Mouse (Mus musculus): ENCODE measurements around the gene Hk3. TPM values are rescaled to one million over a fixed set of nuclear protein-coding genes. Genes with fewer than 3 reads are reported as not detected.

The Hk3 gene
- 0.87 and 1.1 TPM in 2 replicates for polyA plus RNA-seq (2015; fragmentation: Nextera tagmentation; extraction: Ambion mirVana)

- Histone ChIP-seq H3K4me1 (replicated peaks) (no peaks in the 10 kb centered on the region; the same call in 1 of the 2 replicates), H3K4me2 (replicated peaks) (no peak within 1 kb of the TSS), H3K9me3 (no peaks in the 10 kb centered on the region), H3K36me3 (peaks cover 8% of the 10 kb centered on the region), H3K9ac (replicated peaks) (no peak within 1 kb of the TSS), H3K27me3 (no peaks in the 10 kb centered on the region), H3K4me3 (replicated peaks) (no peak within 1 kb of the TSS), H3K27ac (no peak within 1 kb of the TSS)
- no peak for ATAC-seq
- WGBS = 92% methylated on average over 13 of the region's 13 CpGs
Measured at GRCm38 (mm10) chr13:55021194-55021779, at the start of gene Hk3. Gene Hk3 (minus strand): TSS chr13:55021385.

- Histone ChIP-seq H3K4me1 (replicated peaks) (no peaks in the 10 kb centered on the region), H3K9ac (replicated peaks) (no peak overlapping the region), H3K36me3 (no peaks in the 10 kb centered on the region), H3K27ac (no peak overlapping the region), H3K9me3 (no peaks in the 10 kb centered on the region), H3K4me2 (replicated peaks) (no peak overlapping the region), H3K27me3 (no peaks in the 10 kb centered on the region), H3K4me3 (replicated peaks) (no peak overlapping the region)
- 75% methylated on average over 7 of the region's 7 CpGs for WGBS
- no peak for ATAC-seq
Measured at GRCm38 (mm10) chr13:55069719-55070118, 48.5 kb upstream of the Hk3 start.

GRCm38 (mm10) chr13:55063276-55063675, 42.1 kb upstream of the Hk3 start:
- H3K9me3 ChIP-seq = no peaks in the 10 kb centered on the region
- no peak for ATAC-seq
- no peak overlapping the region for H3K4me2 ChIP-seq (replicated peaks)
- H3K36me3 ChIP-seq = no peaks in the 10 kb centered on the region
- H3K9ac ChIP-seq (replicated peaks) = no peak overlapping the region
- no peak overlapping the region for H3K4me3 ChIP-seq (replicated peaks)
- H3K27me3 ChIP-seq = no peaks in the 10 kb centered on the region
- H3K4me1 ChIP-seq (replicated peaks) = no peaks in the 10 kb centered on the region
- WGBS = 90% methylated on average over 2 of the region's 2 CpGs
- H3K27ac ChIP-seq = no peak overlapping the region

GRCm38 (mm10) chr13:55058042-55058441, 36.9 kb upstream of the Hk3 start:
- WGBS = 97% methylated on average over 2 of the region's 2 CpGs
- ATAC-seq = no peak
- H3K9ac ChIP-seq (replicated peaks) = no peak overlapping the region

GRCm38 (mm10) chr13:55047706-55048105, 26.5 kb upstream of the Hk3 start:
- no peaks in the 10 kb centered on the region for H3K9me3 ChIP-seq
- H3K4me3 ChIP-seq (replicated peaks) = no peak overlapping the region
- WGBS = 62% methylated on average over 3 of the region's 3 CpGs
- no peak for ATAC-seq
- no peak overlapping the region for H3K27ac ChIP-seq
- H3K4me1 ChIP-seq (replicated peaks) = peaks cover 4% of the 10 kb centered on the region; the same call in 1 of the 2 replicates
- no peak overlapping the region for H3K4me2 ChIP-seq (replicated peaks)
- H3K36me3 ChIP-seq = peaks cover 16% of the 10 kb centered on the region
- H3K27me3 ChIP-seq = no peaks in the 10 kb centered on the region
- no peak overlapping the region for H3K9ac ChIP-seq (replicated peaks)

More at GRCm38 (mm10) chr13:55058042-55058441, 36.9 kb upstream of the Hk3 start:
- H3K4me2 ChIP-seq (replicated peaks) = no peak overlapping the region
- peaks cover 13% of the 10 kb centered on the region for H3K36me3 ChIP-seq
- no peak overlapping the region for H3K4me3 ChIP-seq (replicated peaks)
- H3K27me3 ChIP-seq = no peaks in the 10 kb centered on the region
- no peaks in the 10 kb centered on the region for H3K9me3 ChIP-seq
- no peak overlapping the region for H3K27ac ChIP-seq
- H3K4me1 ChIP-seq (replicated peaks) = no peaks in the 10 kb centered on the region

GRCm38 (mm10) chr13:55040016-55040415, 18.8 kb upstream of the Hk3 start:
- H3K27ac ChIP-seq = no peak overlapping the region
- 95% methylated on average over 2 of the region's 2 CpGs for WGBS
- H3K4me3 ChIP-seq (replicated peaks) = no peak overlapping the region
- H3K9me3 ChIP-seq = no peaks in the 10 kb centered on the region
- H3K4me2 ChIP-seq (replicated peaks) = no peak overlapping the region
- H3K9ac ChIP-seq (replicated peaks) = no peak overlapping the region
- peaks cover 14% of the 10 kb centered on the region for H3K36me3 ChIP-seq
- no peaks in the 10 kb centered on the region for H3K27me3 ChIP-seq
- no peaks in the 10 kb centered on the region for H3K4me1 ChIP-seq (replicated peaks)
- ATAC-seq = no peak

GRCm38 (mm10) chr13:55024215-55024614, 3.0 kb upstream of the Hk3 start:
- WGBS = 99% methylated on average over 2 of the region's 2 CpGs
- Histone ChIP-seq H3K4me2 (replicated peaks) (no peak overlapping the region), H3K27ac (no peak overlapping the region), H3K36me3 (peaks cover 23% of the 10 kb centered on the region), H3K9ac (replicated peaks) (no peak overlapping the region), H3K4me1 (replicated peaks) (no peaks in the 10 kb centered on the region), H3K4me3 (replicated peaks) (no peak overlapping the region), H3K9me3 (no peaks in the 10 kb centered on the region), H3K27me3 (no peaks in the 10 kb centered on the region)
- ATAC-seq = no peak

- Histone ChIP-seq H3K4me2 (replicated peaks) (no peak overlapping the region), H3K9me3 (no peaks in the 10 kb centered on the region), H3K27ac (no peak overlapping the region), H3K4me1 (replicated peaks) (no peaks in the 10 kb centered on the region; the same call in 1 of the 2 replicates), H3K36me3 (peaks cover 11% of the 10 kb centered on the region), H3K9ac (replicated peaks) (no peak overlapping the region), H3K4me3 (replicated peaks) (no peak overlapping the region), H3K27me3 (no peaks in the 10 kb centered on the region)
- 83% methylated on average over 9 of the region's 9 CpGs for WGBS
- no peak for ATAC-seq
Measured at GRCm38 (mm10) chr13:55022715-55023114, 1.5 kb upstream of the Hk3 start.

- Histone ChIP-seq H3K36me3 (peaks cover 9% of the 10 kb centered on the region), H3K4me1 (replicated peaks) (no peaks in the 10 kb centered on the region; the same call in 1 of the 2 replicates)
- WGBS = 45% methylated on average over 4 of the region's 4 CpGs
Measured at GRCm38 (mm10) chr13:55022256-55022655, 1.1 kb upstream of the Hk3 start.

GRCm38 (mm10) chr13:55020051-55020450, 1.1 kb downstream of the Hk3 start:
- ATAC-seq = no peak
- Histone ChIP-seq H3K4me1 (replicated peaks) (no peaks in the 10 kb centered on the region; the same call in 1 of the 2 replicates), H3K9ac (replicated peaks) (no peak overlapping the region), H3K36me3 (no peaks in the 10 kb centered on the region), H3K4me3 (replicated peaks) (no peak overlapping the region), H3K27me3 (peaks cover 4% of the 10 kb centered on the region; the same call in 1 of the 2 replicates), H3K4me2 (replicated peaks) (no peak overlapping the region), H3K9me3 (no peaks in the 10 kb centered on the region), H3K27ac (no peak overlapping the region)
- 93% methylated on average over 4 of the region's 4 CpGs for WGBS

More at GRCm38 (mm10) chr13:55022256-55022655, 1.1 kb upstream of the Hk3 start:
- H3K9ac ChIP-seq (replicated peaks) = no peak overlapping the region
- H3K9me3 ChIP-seq = no peaks in the 10 kb centered on the region
- no peak overlapping the region for H3K27ac ChIP-seq
- ATAC-seq = no peak
- no peaks in the 10 kb centered on the region for H3K27me3 ChIP-seq
- no peak overlapping the region for H3K4me3 ChIP-seq (replicated peaks)
- no peak overlapping the region for H3K4me2 ChIP-seq (replicated peaks)

GRCm38 (mm10) chr13:55019181-55019580, 2.0 kb downstream of the Hk3 start:
- Histone ChIP-seq H3K36me3 (no peaks in the 10 kb centered on the region), H3K9ac (replicated peaks) (no peak overlapping the region), H3K4me1 (replicated peaks) (no peaks in the 10 kb centered on the region; the same call in 1 of the 2 replicates), H3K4me2 (replicated peaks) (no peak overlapping the region), H3K27ac (no peak overlapping the region), H3K27me3 (peaks cover 12% of the 10 kb centered on the region; the same call in 1 of the 2 replicates), H3K4me3 (replicated peaks) (no peak overlapping the region), H3K9me3 (no peaks in the 10 kb centered on the region)
- no peak for ATAC-seq
- WGBS = 69% methylated on average over 3 of the region's 3 CpGs

GRCm38 (mm10) chr13:55018700-55019099, 2.5 kb downstream of the Hk3 start:
- peaks cover 12% of the 10 kb centered on the region; the same call in 1 of the 2 replicates for H3K27me3 ChIP-seq
- no peak overlapping the region for H3K27ac ChIP-seq
- 89% methylated on average over 9 of the region's 9 CpGs for WGBS
- H3K9ac ChIP-seq (replicated peaks) = no peak overlapping the region
- no peaks in the 10 kb centered on the region; the same call in 1 of the 2 replicates for H3K4me1 ChIP-seq (replicated peaks)
- no peaks in the 10 kb centered on the region for H3K9me3 ChIP-seq
- H3K4me3 ChIP-seq (replicated peaks) = no peak overlapping the region
- H3K4me2 ChIP-seq (replicated peaks) = no peak overlapping the region
- H3K36me3 ChIP-seq = no peaks in the 10 kb centered on the region
- ATAC-seq = no peak

All from midbrain, embryonic 13.5 days (tissue).